Mouse (Mus musculus) limb, embryonic 11.5 days (tissue): ENCODE measurements around the gene Dexi. TPM values are rescaled to one million over a fixed set of nuclear protein-coding genes. Genes with fewer than 3 reads are reported as not detected.

Source experiments
- ATAC-seq: fragments of 200-750 bp; cut with Nextera tagmentation; 2 replicates; pipeline ENCODE4 v1.8.0; 2017; ENCODE audit warnings: low read depth; ENCODE audit not compliant: insufficient number of reproducible peaks, low FRiP score, low TSS enrichment
- DNase-seq: peaks from one replicate; pipeline ENCODE4 v3.0.0-alpha.2; 2015; ENCODE audit warnings: low spot score
- H3K27ac ChIP-seq: fragments of 300-500 bp; sonication (generic); replicated peaks from 2 replicates; pipeline ENCODE4 v1.5.1; 2014; ENCODE audit warnings: low read depth, mild to moderate bottlenecking, low read length
- H3K27me3 ChIP-seq: fragments of 300-500 bp; sonication (generic); 2 replicates; pipeline ENCODE4 v1.6.1; 2014; ENCODE audit warnings: mild to moderate bottlenecking, low read length, mixed read lengths; ENCODE audit not compliant: control insufficient read depth, insufficient read depth
- H3K36me3 ChIP-seq: fragments of 300-500 bp; sonication (generic); 2 replicates; pipeline ENCODE4 v1.6.1; 2014; ENCODE audit warnings: mild to moderate bottlenecking, low read length, moderate library complexity, mixed read lengths; ENCODE audit not compliant: control insufficient read depth, insufficient read depth
- H3K4me1 ChIP-seq: fragments of 300-500 bp; sonication (generic); 2 replicates; pipeline ENCODE4 v1.6.1; 2014; ENCODE audit warnings: low read length, mixed read lengths; ENCODE audit not compliant: control insufficient read depth, insufficient read depth
- H3K4me2 ChIP-seq: fragments of 300-500 bp; sonication (generic); 2 replicates; pipeline ENCODE4 v1.6.1; 2014; ENCODE audit warnings: low read depth, mild to moderate bottlenecking, moderate library complexity; ENCODE audit not compliant: severe bottlenecking
- H3K4me3 ChIP-seq: fragments of 300-500 bp; sonication (generic); 2 replicates; pipeline ENCODE4 v1.5.1; 2014; ENCODE audit warnings: low read depth, low read length
- H3K9ac ChIP-seq: fragments of 300-500 bp; sonication (generic); 2 replicates; pipeline ENCODE4 v1.6.1; 2014; ENCODE audit warnings: mild to moderate bottlenecking, low read length
- H3K9me3 ChIP-seq: fragments of 300-500 bp; sonication (generic); 2 replicates; pipeline ENCODE4 v1.6.1; 2016; ENCODE audit warnings: low read length; ENCODE audit not compliant: control insufficient read depth
- WGBS: fragments of 180-500 bp; shearing (Covaris S2); extraction: QIAGEN DNeasy Blood & Tissue Kit; methylation state at CpG from one replicate; pipeline ENCODE4 v1.1.7; 2014; 5-methylcytosine and 5-hydroxymethylcytosine counted together
- polyA plus RNA-seq: library from polyadenylated mRNA; unstranded; fragments of >200 nt; fragmentation: Nextera tagmentation; extraction: Ambion mirVana; gene quantifications from 2 replicates; pipeline ENCODE4 v1.2.1, GENCODE M21; 2014

Dexi gene
- 30.6 and 31.6 TPM in 2 replicates for polyA plus RNA-seq

DNA sequence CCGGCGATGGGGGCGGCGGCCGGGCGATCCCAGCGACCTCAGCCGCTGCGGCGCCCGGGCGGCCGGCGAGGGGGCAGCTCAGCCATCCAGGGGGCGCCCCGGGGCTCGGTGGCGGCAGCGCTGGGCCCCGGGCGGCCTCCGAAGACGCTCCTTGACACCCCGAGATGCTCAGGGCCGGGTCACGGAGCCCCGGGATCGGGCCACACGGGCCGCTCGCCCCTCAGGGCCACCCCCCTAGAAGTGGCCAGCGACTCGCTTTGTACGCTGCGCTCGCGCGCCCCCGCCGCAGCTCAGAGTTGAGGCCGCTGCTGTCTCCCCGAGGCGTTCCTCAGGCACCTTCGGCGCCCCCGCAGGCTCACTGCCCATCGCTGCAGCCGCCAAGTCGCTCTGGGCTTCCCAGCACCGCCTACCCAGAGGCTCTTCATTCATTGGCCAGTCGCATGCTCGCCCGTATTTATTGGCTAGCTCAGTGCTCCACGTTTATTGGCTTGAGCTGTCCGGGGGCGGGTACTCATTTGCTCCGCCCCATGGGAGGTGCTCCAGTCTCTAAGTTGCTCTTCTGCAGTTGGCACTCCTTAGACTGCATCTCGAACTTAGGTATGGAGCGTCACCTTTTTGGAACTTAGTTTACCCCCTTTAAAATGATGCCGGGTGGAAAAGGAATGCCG is at the start of gene Dexi:
Gene Dexi (minus strand): TSS at position 357 of the 668 bp plus-strand sequence.
- Histone ChIP-seq H3K27ac (0 out of 2 replicates have a peak within 1 kb of the TSS, but pooled peaks have one; percentile 57), H3K4me1 (peaks cover 27% of the 10 kb centered on the region), H3K4me3 (peak within 1 kb of the TSS; percentile 71), H3K27me3 (no peaks in the 10 kb centered on the region), H3K9me3 (no peaks in the 10 kb centered on the region), H3K9ac (peak within 1 kb of the TSS; percentile 90), H3K36me3 (no peaks in the 10 kb centered on the region), H3K4me2 (peak within 1 kb of the TSS; percentile 94)
- under 1% methylated on average over 57 of the region's 61 CpGs for WGBS
- DNase-seq = peak; percentile 93
- peak; percentile 94 for ATAC-seq

DNA sequence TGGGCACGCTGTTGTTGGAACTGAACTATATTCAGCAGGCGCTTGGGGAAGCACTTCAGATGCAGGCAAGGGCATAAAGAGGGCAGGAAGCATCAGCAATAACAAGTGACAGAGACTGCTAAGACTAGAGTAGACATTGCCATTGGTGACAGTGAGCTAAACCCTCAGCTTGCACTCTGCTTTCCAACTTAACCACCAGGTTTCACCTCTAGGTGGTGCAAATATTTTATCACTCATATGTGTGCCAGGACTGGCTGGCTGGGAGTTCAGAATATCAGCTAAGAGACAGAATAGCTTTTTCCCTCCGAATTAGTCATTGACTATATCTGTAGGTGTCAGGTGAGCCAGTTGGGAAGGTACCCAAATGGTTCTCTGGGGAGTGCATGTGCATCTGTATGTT is 43.7 kb upstream of the Dexi start:
- WGBS = 90% methylated on average over 3 of the region's 3 CpGs
- DNase-seq (no peak), ATAC-seq (no peak)
- H3K27me3 ChIP-seq = no peaks in the 10 kb centered on the region
- H3K27ac ChIP-seq = no peak overlapping the region
- H3K9me3 ChIP-seq = no peaks in the 10 kb centered on the region
- no peaks in the 10 kb centered on the region; the same call in 1 of the 2 replicates for H3K36me3 ChIP-seq
- no peak overlapping the region for H3K4me3 ChIP-seq
- no peak overlapping the region for H3K9ac ChIP-seq
- H3K4me1 ChIP-seq = no peaks in the 10 kb centered on the region
- H3K4me2 ChIP-seq = no peak overlapping the region

DNA sequence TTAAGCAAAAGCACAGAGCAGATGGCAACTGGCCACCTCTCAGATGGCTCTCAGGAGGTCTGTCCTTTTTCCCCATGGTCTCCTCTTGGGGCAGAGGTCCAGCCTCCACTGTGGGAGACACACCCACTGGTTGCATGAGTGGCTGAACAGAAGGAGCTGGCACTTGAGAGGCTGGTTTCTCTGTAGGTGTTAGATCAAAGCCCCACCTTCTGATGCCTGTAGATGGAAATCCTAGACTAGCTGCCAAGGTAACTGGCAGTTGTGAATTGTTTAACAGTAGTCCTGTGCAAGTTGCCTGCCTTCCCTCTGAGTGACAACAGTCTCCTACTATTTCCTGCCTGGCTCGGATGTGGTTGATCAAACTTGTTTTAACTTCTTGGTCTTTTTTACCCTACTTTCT is 42.3 kb upstream of the Dexi start:
- Histone ChIP-seq H3K9me3 (no peaks in the 10 kb centered on the region), H3K4me1 (no peaks in the 10 kb centered on the region), H3K4me3 (no peak overlapping the region), H3K4me2 (no peak overlapping the region), H3K9ac (no peak overlapping the region), H3K36me3 (peaks cover 3% of the 10 kb centered on the region; the same call in 1 of the 2 replicates), H3K27ac (no peak overlapping the region), H3K27me3 (no peaks in the 10 kb centered on the region)
- DNase-seq (no peak), ATAC-seq (no peak)
- 72% methylated on average over 1 of the region's 1 CpGs for WGBS

DNA sequence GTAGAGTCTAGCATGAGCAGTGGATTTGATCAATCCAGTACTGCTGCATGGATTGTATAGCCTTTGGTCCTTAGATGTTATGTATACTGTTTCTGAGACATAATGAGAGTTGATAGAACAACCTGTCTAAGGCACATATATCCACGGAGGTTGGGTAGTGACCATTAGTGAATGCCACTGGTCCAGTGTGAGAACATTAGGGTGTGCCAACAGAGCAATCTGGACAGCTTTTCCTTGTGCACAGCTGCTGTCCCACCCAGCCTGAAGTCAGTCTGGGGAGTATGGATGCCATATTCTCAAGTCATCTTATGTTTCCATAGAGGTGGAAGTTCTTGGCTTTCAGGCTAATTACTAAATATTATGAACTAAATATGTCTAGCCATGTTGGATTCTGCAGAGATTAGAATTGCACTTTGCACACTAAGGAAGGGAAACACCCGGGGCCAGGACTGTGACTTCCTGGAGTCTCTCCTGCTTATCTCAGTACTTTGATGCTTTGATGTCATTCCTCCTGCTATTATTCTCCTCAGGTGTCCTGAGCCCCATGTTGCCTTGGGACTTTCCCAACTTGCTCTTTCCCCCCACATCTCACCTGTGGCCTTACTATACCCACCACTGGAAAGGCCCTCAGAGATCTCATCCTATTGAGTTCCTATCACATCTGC is 38.5 kb upstream of the Dexi start:
- Histone ChIP-seq H3K36me3 (peaks cover 3% of the 10 kb centered on the region; the same call in 1 of the 2 replicates), H3K4me3 (no peak overlapping the region), H3K9me3 (no peaks in the 10 kb centered on the region), H3K27me3 (no peaks in the 10 kb centered on the region), H3K9ac (no peak overlapping the region), H3K27ac (no peak overlapping the region), H3K4me1 (no peaks in the 10 kb centered on the region), H3K4me2 (no peak overlapping the region)
- ATAC-seq = no peak
- 85% methylated on average over 2 of the region's 2 CpGs for WGBS
- no peak for DNase-seq

DNA sequence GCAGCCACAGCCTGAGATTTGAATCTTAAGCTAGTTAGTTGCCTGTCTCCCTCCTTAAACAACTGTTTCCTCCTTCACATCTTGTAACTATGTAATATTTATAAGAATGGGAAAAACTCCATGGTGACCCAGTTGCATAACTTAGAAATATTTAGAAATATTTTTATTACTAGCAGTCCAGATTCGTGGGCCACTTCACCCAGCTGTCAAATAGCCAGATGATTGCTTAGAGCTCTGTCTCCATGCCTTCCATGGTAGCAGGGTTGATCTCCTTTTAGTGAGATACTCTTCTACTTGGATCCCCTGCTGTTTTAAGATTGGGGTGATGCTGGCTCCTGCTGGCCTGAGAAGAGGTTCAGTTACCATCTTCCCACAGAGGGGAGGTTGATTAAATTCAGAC is 35.5 kb upstream of the Dexi start:
- H3K4me1 ChIP-seq = no peaks in the 10 kb centered on the region
- DNase-seq = no peak
- H3K27ac ChIP-seq = no peak overlapping the region
- H3K36me3 ChIP-seq = peaks cover 3% of the 10 kb centered on the region
- no peak for ATAC-seq
- H3K27me3 ChIP-seq = no peaks in the 10 kb centered on the region
- no peak overlapping the region for H3K4me2 ChIP-seq
- no peaks in the 10 kb centered on the region for H3K9me3 ChIP-seq
- 87% methylated on average over 1 of the region's 1 CpGs for WGBS
- H3K4me3 ChIP-seq = no peak overlapping the region
- no peak overlapping the region for H3K9ac ChIP-seq

DNA sequence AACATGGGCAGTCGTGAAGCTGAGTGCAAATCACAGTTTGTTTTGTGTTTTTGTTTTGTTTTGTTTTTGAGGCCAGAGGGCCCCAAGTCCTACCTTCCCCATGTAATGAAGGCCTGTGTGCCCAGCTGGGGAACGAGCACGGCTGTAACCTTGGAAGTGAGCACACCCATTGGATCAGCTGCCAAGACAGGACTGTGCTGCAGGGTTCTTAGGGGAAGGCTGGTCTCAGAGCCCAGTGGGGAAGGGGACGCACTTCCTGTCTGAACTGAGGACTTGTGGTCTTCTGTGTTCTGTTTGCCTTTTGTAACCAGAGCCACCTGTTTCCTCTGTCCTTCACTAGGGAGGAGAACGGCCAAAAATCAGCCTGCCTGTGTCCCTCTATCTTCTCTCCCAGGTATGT is 34.7 kb upstream of the Dexi start:
- no peak for ATAC-seq
- peaks cover 3% of the 10 kb centered on the region for H3K36me3 ChIP-seq
- WGBS = 67% methylated on average over 5 of the region's 5 CpGs

DNA sequence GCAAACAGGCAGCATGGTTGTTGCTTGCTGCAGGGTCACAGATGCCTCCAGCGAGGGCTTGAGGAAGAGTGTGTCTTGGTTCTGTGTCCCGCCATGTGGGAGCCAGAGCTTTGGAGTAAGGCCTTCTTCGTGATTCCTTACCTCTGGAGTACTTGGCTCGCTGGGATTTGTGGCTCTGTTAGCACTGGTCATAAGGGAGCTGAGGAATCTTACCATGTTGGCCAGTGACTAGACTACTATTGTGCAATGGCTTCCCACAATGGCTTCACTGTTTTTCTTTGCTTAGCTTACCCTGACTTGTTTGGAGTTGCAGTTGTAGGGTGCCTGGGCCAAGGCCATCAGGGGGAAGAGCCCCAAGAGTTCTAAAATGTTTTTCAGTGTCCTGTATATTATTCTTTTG is 33.1 kb upstream of the Dexi start:
- Histone ChIP-seq H3K27ac (no peak overlapping the region), H3K36me3 (peaks cover 3% of the 10 kb centered on the region), H3K4me3 (no peak overlapping the region), H3K27me3 (no peaks in the 10 kb centered on the region), H3K9ac (no peak overlapping the region), H3K4me1 (no peaks in the 10 kb centered on the region), H3K9me3 (no peaks in the 10 kb centered on the region), H3K4me2 (no peak overlapping the region)
- DNase-seq = no peak
- WGBS = 93% methylated on average over 4 of the region's 4 CpGs
- no peak for ATAC-seq

More for the DNA sequence above, 34.7 kb upstream of the Dexi start:
- DNase-seq = no peak
- H3K4me1 ChIP-seq = no peaks in the 10 kb centered on the region
- no peak overlapping the region for H3K4me2 ChIP-seq
- H3K9ac ChIP-seq = no peak overlapping the region
- H3K9me3 ChIP-seq = no peaks in the 10 kb centered on the region
- no peaks in the 10 kb centered on the region for H3K27me3 ChIP-seq
- no peak overlapping the region for H3K4me3 ChIP-seq
- H3K27ac ChIP-seq = no peak overlapping the region

DNA sequence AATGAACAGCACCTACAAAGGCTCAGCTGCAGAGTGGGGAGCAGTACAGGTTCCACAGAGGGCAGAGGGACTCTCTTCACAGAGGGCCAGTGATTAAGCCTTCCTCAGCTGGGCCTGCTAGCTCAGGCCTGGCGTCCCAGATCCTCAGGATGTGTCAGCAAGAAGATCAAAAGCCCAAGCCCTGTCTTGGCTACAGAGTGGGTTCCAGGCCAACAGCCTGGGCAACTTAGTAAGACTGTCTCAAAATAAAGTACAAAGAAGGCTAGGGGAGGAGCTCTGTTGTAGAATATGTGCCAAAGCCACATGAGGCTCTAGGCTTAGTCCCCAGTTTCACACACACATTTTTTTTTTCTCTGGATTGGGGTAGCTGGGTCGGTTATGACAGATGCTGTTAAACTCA is 32.1 kb upstream of the Dexi start:
- Histone ChIP-seq H3K9ac (no peak overlapping the region), H3K4me1 (no peaks in the 10 kb centered on the region), H3K36me3 (no peaks in the 10 kb centered on the region; the same call in 1 of the 2 replicates), H3K4me3 (no peak overlapping the region), H3K4me2 (no peak overlapping the region), H3K9me3 (no peaks in the 10 kb centered on the region), H3K27ac (no peak overlapping the region), H3K27me3 (no peaks in the 10 kb centered on the region)
- ATAC-seq (no peak), DNase-seq (no peak)
- 62% methylated on average over 2 of the region's 2 CpGs for WGBS
